Mouse (Mus musculus): ENCODE results near the gene Ubqlnl.

GRCm38 (mm10) chr7:104137305-104137704, 13.1 kb downstream of the Ubqlnl start, which contains the start of gene Olfr643:
- TF ChIP-seq POLR2A (IDR thresholded peaks at IDR 0.05; ENCODE audit: insufficient read depth, low read length) = no peak
- no peak for TF ChIP-seq CTCF (IDR thresholded peaks at IDR 0.05; ENCODE audit: low read depth, low read length)
- no peak for TF ChIP-seq EP300 (IDR thresholded peaks at IDR 0.05; ENCODE audit: insufficient read depth, low read depth, low read length)

All from ES-Bruce4 (cell line).